Mouse (Mus musculus) G1E (cell line): ENCODE measurements around the gene Plcb2.
A peak's percentile ranks its signal among the peaks of the same experiment; 100 is the strongest.

Source experiments
- CTCF ChIP-seq: IDR thresholded peaks from 2 replicates; pipeline ENCODE4 v1.5.1; 2012; ENCODE audit warnings: low read depth, low read length, inconsistent platforms, mixed read lengths
- GATA1 ChIP-seq: IDR thresholded peaks from 2 replicates; pipeline ENCODE4 v1.6.1; 2012; ENCODE audit warnings: borderline replicate concordance, low read length, inconsistent platforms, mixed read lengths
- TAL1 ChIP-seq: conservative IDR thresholded peaks from 2 replicates; pipeline ENCODE4 v1.6.1; 2012; ENCODE audit warnings: low read depth, low read length, inconsistent platforms, mixed read lengths

GRCm38 (mm10) chr2:118661891-118662290 is 66.3 kb downstream of the Plcb2 start:
- TF ChIP-seq CTCF (no peak), GATA1 (no peak), TAL1 (peak; percentile 49)
